In genomic region chr13:23747081-23747891, GRCm38 (mm10) we compare ENCODE assay signal across 7 mouse cellular contexts. TPM values are rescaled to one million over a fixed set of nuclear protein-coding genes. Genes with fewer than 3 reads are reported as not detected.
DNase-seq lines count a peak whose midpoint lies in the region; ATAC-seq and TF ChIP-seq lines count a peak whose summit lies in the region.

No protein-coding gene starts in this region.

- no peak for TF ChIP-seq POLR2A in thymus, adult 2 months (IDR thresholded peaks at IDR 0.05; ENCODE audit: control insufficient read depth, extremely low read depth, insufficient read depth, low read length, poor library complexity)

- no peaks in the 10 kb centered on the region for H3K36me3 ChIP-seq in thymus, adult 2 months (ENCODE audit: control insufficient read depth, insufficient read depth, low read length)
- no peaks in the 10 kb centered on the region for H3K36me3 ChIP-seq in embryonic facial prominence, embryonic 14.5 days (ENCODE audit: control insufficient read depth, insufficient read depth, low read length)
- no peaks in the 10 kb centered on the region for H3K36me3 ChIP-seq in limb, embryonic 12.5 days
- H3K36me3 ChIP-seq in neural tube, embryonic 15.5 days, result no peaks in the 10 kb centered on the region

- H3K9ac ChIP-seq in embryonic facial prominence, embryonic 14.5 days (ENCODE audit: low read depth, low read length), result peak overlapping the region; percentile 61
- H3K9ac ChIP-seq in limb, embryonic 12.5 days (replicated peaks), result peak overlapping the region; percentile 66
- H3K9ac ChIP-seq in neural tube, embryonic 15.5 days (replicated peaks), result 0 out of 2 replicates have a peak overlapping the region, but pooled peaks have one; percentile 29

- H3K4me1 ChIP-seq in thymus, adult 2 months (replicated peaks; ENCODE audit: control insufficient read depth, insufficient read depth, low read length), result peaks cover 4% of the 10 kb centered on the region
- H3K4me1 ChIP-seq in embryonic facial prominence, embryonic 14.5 days (ENCODE audit: control insufficient read depth, insufficient read depth, low read length), result peaks cover 10% of the 10 kb centered on the region
- peaks cover 25% of the 10 kb centered on the region; the same call in 1 of the 2 replicates for H3K4me1 ChIP-seq in limb, embryonic 12.5 days (replicated peaks)
- peaks cover 22% of the 10 kb centered on the region for H3K4me1 ChIP-seq in neural tube, embryonic 15.5 days

- peak overlapping the region; percentile 63 for H3K27ac ChIP-seq in thymus, adult 2 months (ENCODE audit: control insufficient read depth, insufficient read depth, low read length)
- peak overlapping the region; percentile 100 for H3K27ac ChIP-seq in embryonic facial prominence, embryonic 14.5 days (replicated peaks; ENCODE audit: low read depth, low read length)
- H3K27ac ChIP-seq in limb, embryonic 12.5 days, result peak overlapping the region; percentile 99
- H3K27ac ChIP-seq in neural tube, embryonic 15.5 days (replicated peaks), result peak overlapping the region; percentile 96

- peak overlapping the region; percentile 84 for H3K4me2 ChIP-seq in embryonic facial prominence, embryonic 14.5 days (ENCODE audit: low read depth, low read length)
- H3K4me2 ChIP-seq in limb, embryonic 12.5 days, result peak overlapping the region; percentile 66
- peak overlapping the region; percentile 81 for H3K4me2 ChIP-seq in neural tube, embryonic 15.5 days

- no peak for DNase-seq in thymus, adult 2 months
- no peak for DNase-seq in thymus, postnatal 25 days
- no peak for DNase-seq in embryonic facial prominence, embryonic 14.5 days (ENCODE audit: low spot score)
- no peak for DNase-seq in cerebellum, adult 11 months
- no peak for DNase-seq in adrenal gland, postnatal 14 days

- H3K4me3 ChIP-seq in thymus, adult 2 months (ENCODE audit: control insufficient read depth, insufficient read depth, low read length), result peak overlapping the region; percentile 15
- H3K4me3 ChIP-seq in embryonic facial prominence, embryonic 14.5 days (ENCODE audit: low read depth, low read length), result peak overlapping the region; percentile 47
- peak overlapping the region; percentile 43 for H3K4me3 ChIP-seq in limb, embryonic 12.5 days (replicated peaks)
- H3K4me3 ChIP-seq in neural tube, embryonic 15.5 days (replicated peaks), result peak overlapping the region; percentile 46

- 6% methylated on average over 11 of the region's 13 CpGs for WGBS in thymus, adult 2 months
- WGBS in embryonic facial prominence, embryonic 14.5 days, result 5% methylated on average over 7 of the region's 13 CpGs
- WGBS in limb, embryonic 12.5 days, result 3% methylated on average over 13 of the region's 13 CpGs
- 3% methylated on average over 10 of the region's 13 CpGs for WGBS in neural tube, embryonic 15.5 days

- no peak for TF ChIP-seq CTCF in thymus, adult 2 months (IDR thresholded peaks at IDR 0.05; ENCODE audit: borderline replicate concordance, control insufficient read depth, extremely low read depth, insufficient read depth, low read length, poor library complexity)

- no peaks in the 10 kb centered on the region for H3K27me3 ChIP-seq in thymus, adult 2 months (ENCODE audit: control insufficient read depth, insufficient read depth, low read length)
- no peaks in the 10 kb centered on the region for H3K27me3 ChIP-seq in embryonic facial prominence, embryonic 14.5 days (replicated peaks; ENCODE audit: control insufficient read depth, insufficient read depth, low read length)
- H3K27me3 ChIP-seq in limb, embryonic 12.5 days, result no peaks in the 10 kb centered on the region
- H3K27me3 ChIP-seq in neural tube, embryonic 15.5 days (replicated peaks), result no peaks in the 10 kb centered on the region

- no peak for ATAC-seq in embryonic facial prominence, embryonic 14.5 days (ENCODE audit: low read depth)
- no peak for ATAC-seq in limb, embryonic 12.5 days (ENCODE audit: insufficient number of reproducible peaks, insufficient read depth, low FRiP score, low TSS enrichment, low read depth)
- ATAC-seq in neural tube, embryonic 15.5 days (ENCODE audit: low FRiP score), result peak; percentile 16; the same call in 1 of the 2 replicates

- no peaks in the 10 kb centered on the region for H3K9me3 ChIP-seq in embryonic facial prominence, embryonic 14.5 days (ENCODE audit: control insufficient read depth, low read length)
- H3K9me3 ChIP-seq in limb, embryonic 12.5 days, result no peaks in the 10 kb centered on the region
- H3K9me3 ChIP-seq in neural tube, embryonic 15.5 days (replicated peaks), result no peaks in the 10 kb centered on the region

RNA-seq across cellular contexts. Expression of gene Hist1h2bb, which starts 0.8 kb away (rescaled TPM):
- 160 and 224 TPM in 2 replicates for polyA plus RNA-seq in thymus, adult 2 months (2012; rRNA removed)
- polyA plus RNA-seq in embryonic facial prominence, embryonic 14.5 days (2014; fragmentation: Nextera tagmentation; extraction: Ambion mirVana), result 1.2 and 2.1 TPM in 2 replicates
- 6.3 and 6.7 TPM in 2 replicates for polyA plus RNA-seq in limb, embryonic 12.5 days (2016; fragmentation: Nextera tagmentation; extraction: Ambion mirVana)
- polyA plus RNA-seq in neural tube, embryonic 15.5 days (2015; fragmentation: Nextera tagmentation; extraction: Ambion mirVana), result 0.83 TPM in 1 of 2 replicates, not detected in the other
- 125 and 171 TPM in 2 replicates for total RNA-seq in adrenal gland, postnatal 14 days (2021)

RNA-seq across cellular contexts. Expression of gene Hist1h3c, which starts 1.9 kb away (rescaled TPM):
- 377 and 602 TPM in 2 replicates for polyA plus RNA-seq in thymus, adult 2 months (2012; rRNA removed)
- 5.1 and 7.5 TPM in 2 replicates for polyA plus RNA-seq in embryonic facial prominence, embryonic 14.5 days (2014; fragmentation: Nextera tagmentation; extraction: Ambion mirVana)
- 20.7 and 22.1 TPM in 2 replicates for polyA plus RNA-seq in limb, embryonic 12.5 days (2016; fragmentation: Nextera tagmentation; extraction: Ambion mirVana)
- polyA plus RNA-seq in neural tube, embryonic 15.5 days (2015; fragmentation: Nextera tagmentation; extraction: Ambion mirVana), result 0.78 and 2.4 TPM in 2 replicates
- total RNA-seq in adrenal gland, postnatal 14 days (2021), result 82.5 and 109 TPM in 2 replicates

RNA-seq across cellular contexts. Expression of gene Hist1h2ab, which starts 3.6 kb away (rescaled TPM):
- polyA plus RNA-seq in thymus, adult 2 months (2012; rRNA removed), result 258 and 455 TPM in 2 replicates
- 30.2 and 32.6 TPM in 2 replicates for polyA plus RNA-seq in embryonic facial prominence, embryonic 14.5 days (2014; fragmentation: Nextera tagmentation; extraction: Ambion mirVana)
- polyA plus RNA-seq in limb, embryonic 12.5 days (2016; fragmentation: Nextera tagmentation; extraction: Ambion mirVana), result 77.8 and 92.9 TPM in 2 replicates
- polyA plus RNA-seq in neural tube, embryonic 15.5 days (2015; fragmentation: Nextera tagmentation; extraction: Ambion mirVana), result 3.0 and 12.1 TPM in 2 replicates
- 157 and 198 TPM in 2 replicates for total RNA-seq in adrenal gland, postnatal 14 days (2021)

RNA-seq across cellular contexts. Expression of gene Hist1h3b, which starts 4.8 kb away (rescaled TPM):
- 529 and 561 TPM in 2 replicates for polyA plus RNA-seq in thymus, adult 2 months (2012; rRNA removed)
- 6.6 and 11.5 TPM in 2 replicates for polyA plus RNA-seq in embryonic facial prominence, embryonic 14.5 days (2014; fragmentation: Nextera tagmentation; extraction: Ambion mirVana)
- polyA plus RNA-seq in limb, embryonic 12.5 days (2016; fragmentation: Nextera tagmentation; extraction: Ambion mirVana), result 17.7 and 30.1 TPM in 2 replicates
- polyA plus RNA-seq in neural tube, embryonic 15.5 days (2015; fragmentation: Nextera tagmentation; extraction: Ambion mirVana), result 1.2 and 2.0 TPM in 2 replicates
- 247 and 351 TPM in 2 replicates for total RNA-seq in adrenal gland, postnatal 14 days (2021)

RNA-seq across cellular contexts. Expression of gene Hist1h1c, which starts 8.7 kb away (rescaled TPM):
- polyA plus RNA-seq in thymus, adult 2 months (2012; rRNA removed), result 40.9 and 48.1 TPM in 2 replicates
- polyA plus RNA-seq in embryonic facial prominence, embryonic 14.5 days (2014; fragmentation: Nextera tagmentation; extraction: Ambion mirVana), result 36.1 and 37.8 TPM in 2 replicates
- 20.1 and 21.4 TPM in 2 replicates for polyA plus RNA-seq in limb, embryonic 12.5 days (2016; fragmentation: Nextera tagmentation; extraction: Ambion mirVana)
- polyA plus RNA-seq in neural tube, embryonic 15.5 days (2015; fragmentation: Nextera tagmentation; extraction: Ambion mirVana), result 7.4 and 13.8 TPM in 2 replicates
- 300 and 304 TPM in 2 replicates for total RNA-seq in adrenal gland, postnatal 14 days (2021)

Comparison
In these comparisons a context has a peak if more than half of its experiments do, and no peak if none do; other contexts are left out.
1. RNA of gene Hist1h2bb, which starts 0.8 kb away (polyA plus RNA-seq): 160 to 224 TPM in thymus, adult 2 months; 6.3 to 6.7 TPM in limb, embryonic 12.5 days, 1.2 to 2.1 TPM in embryonic facial prominence, embryonic 14.5 days and 0.83 TPM in neural tube, embryonic 15.5 days; every median in the first group is over 10 times any median in the second.
2. RNA of gene Hist1h3c, which starts 1.9 kb away (polyA plus RNA-seq): 377 to 602 TPM in thymus, adult 2 months; 20.7 to 22.1 TPM in limb, embryonic 12.5 days, 5.1 to 7.5 TPM in embryonic facial prominence, embryonic 14.5 days and 0.78 to 2.4 TPM in neural tube, embryonic 15.5 days; every median in the first group is over 10 times any median in the second.
3. Peak in every context shown above with its lines, with median percentiles within 50 percentile points of each other: H3K27ac ChIP-seq, H3K4me3 ChIP-seq, H3K4me2 ChIP-seq and H3K9ac ChIP-seq.